Mouse (Mus musculus): ENCODE measurements around the gene Serp2. TPM values are rescaled to one million over a fixed set of nuclear protein-coding genes. Genes with fewer than 3 reads are reported as not detected.
A peak's percentile ranks its signal among the peaks of the same experiment; 100 is the strongest.

Serp2 gene
- polyA plus RNA-seq, 1 experiment from 2014 or later = 255 TPM

- H3K9me3 ChIP-seq (ENCODE audit: control insufficient read depth, low read length) = no peaks in the 10 kb centered on the region
- H3K4me1 ChIP-seq (ENCODE audit: control insufficient read depth, insufficient read depth, low read depth, low read length) = peaks cover 22% of the 10 kb centered on the region
- ATAC-seq = no peak
- peak overlapping the region; percentile 92 for H3K4me2 ChIP-seq (ENCODE audit: low read length)
- peak overlapping the region; percentile 99 for H3K27ac ChIP-seq (ENCODE audit: low read depth, low read length)
- no peaks in the 10 kb centered on the region for H3K27me3 ChIP-seq (replicated peaks; ENCODE audit: control insufficient read depth, insufficient read depth, low read length)
- peak overlapping the region; percentile 92 for H3K9ac ChIP-seq (ENCODE audit: low read depth, low read length)
- peaks cover 3% of the 10 kb centered on the region; the same call in 1 of the 2 replicates for H3K36me3 ChIP-seq (ENCODE audit: control insufficient read depth, insufficient read depth, low read length)
- 28% methylated on average over 27 of the region's 27 CpGs for WGBS
- peak overlapping the region; percentile 70 for H3K4me3 ChIP-seq (ENCODE audit: low read length)
Measured at GRCm38 (mm10) chr14:76506425-76507205, 50.1 kb downstream of the Serp2 start.

DNA sequence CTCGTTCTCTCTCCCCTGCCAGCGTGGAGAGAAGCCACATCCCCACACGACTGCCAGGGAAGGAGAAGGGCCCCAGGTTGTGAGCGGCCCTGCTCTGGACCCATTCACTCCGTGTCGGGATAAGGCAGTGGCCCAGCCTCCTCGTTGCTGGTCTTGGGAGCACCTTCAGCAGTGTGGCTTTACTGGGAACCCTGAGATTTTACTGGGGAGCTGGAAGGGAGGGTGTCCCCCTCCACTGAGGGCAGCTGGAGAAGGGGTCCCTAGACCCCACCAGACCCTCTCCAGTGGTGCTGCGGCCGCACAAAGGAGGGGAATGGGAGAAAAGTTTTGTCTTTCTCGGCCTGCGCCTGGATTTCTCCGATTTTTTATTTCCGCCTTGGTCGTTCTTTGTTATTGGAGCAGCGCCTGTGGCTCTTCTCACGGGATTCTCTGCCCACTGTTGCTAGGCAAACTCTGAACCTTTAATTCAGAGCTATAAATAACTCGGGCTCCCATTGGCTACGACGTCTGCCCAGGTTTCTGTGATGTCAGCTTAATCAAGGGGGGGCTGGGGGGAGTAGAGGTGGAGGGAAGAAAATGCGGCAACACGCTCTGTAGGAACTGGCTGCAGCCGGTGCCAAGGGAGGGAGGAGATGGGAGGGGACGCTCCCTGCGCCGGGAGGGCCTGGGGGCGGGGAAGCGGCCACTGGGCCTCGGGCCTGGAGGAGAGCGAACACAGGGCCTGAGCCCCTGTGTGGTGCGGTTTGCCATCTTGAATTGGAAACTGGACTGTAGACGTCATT is 51.1 kb downstream of the Serp2 start:
- under 1% methylated on average over 29 of the region's 31 CpGs for WGBS
- Histone ChIP-seq H3K9ac (ENCODE audit: low read depth, low read length) (peak overlapping the region; percentile 92), H3K27ac (ENCODE audit: low read depth, low read length) (peak overlapping the region; percentile 99), H3K36me3 (ENCODE audit: control insufficient read depth, insufficient read depth, low read length) (peaks cover 3% of the 10 kb centered on the region; the same call in 1 of the 2 replicates), H3K4me3 (ENCODE audit: low read length) (peak overlapping the region; percentile 70), H3K4me2 (ENCODE audit: low read length) (peak overlapping the region; percentile 92), H3K9me3 (ENCODE audit: control insufficient read depth, low read length) (no peaks in the 10 kb centered on the region), H3K27me3 (replicated peaks; ENCODE audit: control insufficient read depth, insufficient read depth, low read length) (no peaks in the 10 kb centered on the region), H3K4me1 (ENCODE audit: control insufficient read depth, insufficient read depth, low read depth, low read length) (peaks cover 23% of the 10 kb centered on the region)
- peak; percentile 80 for ATAC-seq

DNA sequence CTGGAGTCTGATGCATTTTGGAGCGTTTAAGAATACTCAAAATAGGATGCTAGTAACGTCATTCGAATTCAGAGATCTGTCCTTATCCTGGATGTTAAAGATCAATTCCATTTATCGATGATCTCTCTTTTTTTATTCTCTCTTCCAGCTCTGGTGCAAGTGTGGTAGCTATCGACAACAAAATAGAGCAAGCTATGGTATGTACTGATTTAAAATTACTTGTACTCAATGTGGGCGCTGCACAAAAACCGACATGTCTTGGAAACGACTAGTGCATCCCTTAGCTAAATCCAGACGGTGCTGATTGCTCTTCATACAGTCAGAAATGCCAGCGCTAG is 51.6 kb downstream of the Serp2 start:
- H3K9me3 ChIP-seq (ENCODE audit: control insufficient read depth, low read length) = no peaks in the 10 kb centered on the region
- peak overlapping the region; percentile 99 for H3K27ac ChIP-seq (ENCODE audit: low read depth, low read length)
- H3K4me1 ChIP-seq (ENCODE audit: control insufficient read depth, insufficient read depth, low read depth, low read length) = peaks cover 28% of the 10 kb centered on the region
- peak overlapping the region; percentile 92 for H3K4me2 ChIP-seq (ENCODE audit: low read length)
- ATAC-seq = no peak
- H3K4me3 ChIP-seq (ENCODE audit: low read length) = peak overlapping the region; percentile 70
- H3K27me3 ChIP-seq (replicated peaks; ENCODE audit: control insufficient read depth, insufficient read depth, low read length) = no peaks in the 10 kb centered on the region
- H3K9ac ChIP-seq (ENCODE audit: low read depth, low read length) = peak overlapping the region; percentile 92
- peaks cover 3% of the 10 kb centered on the region; the same call in 1 of the 2 replicates for H3K36me3 ChIP-seq (ENCODE audit: control insufficient read depth, insufficient read depth, low read length)
- WGBS = 1% methylated on average over 10 of the region's 10 CpGs

- WGBS = under 1% methylated on average over 43 of the region's 52 CpGs
- H3K4me1 ChIP-seq (ENCODE audit: control insufficient read depth, insufficient read depth, low read depth, low read length) = peaks cover 32% of the 10 kb centered on the region
- ATAC-seq = peak; percentile 96
Measured at GRCm38 (mm10) chr14:76504121-76504737, 52.5 kb downstream of the Serp2 start.

DNA sequence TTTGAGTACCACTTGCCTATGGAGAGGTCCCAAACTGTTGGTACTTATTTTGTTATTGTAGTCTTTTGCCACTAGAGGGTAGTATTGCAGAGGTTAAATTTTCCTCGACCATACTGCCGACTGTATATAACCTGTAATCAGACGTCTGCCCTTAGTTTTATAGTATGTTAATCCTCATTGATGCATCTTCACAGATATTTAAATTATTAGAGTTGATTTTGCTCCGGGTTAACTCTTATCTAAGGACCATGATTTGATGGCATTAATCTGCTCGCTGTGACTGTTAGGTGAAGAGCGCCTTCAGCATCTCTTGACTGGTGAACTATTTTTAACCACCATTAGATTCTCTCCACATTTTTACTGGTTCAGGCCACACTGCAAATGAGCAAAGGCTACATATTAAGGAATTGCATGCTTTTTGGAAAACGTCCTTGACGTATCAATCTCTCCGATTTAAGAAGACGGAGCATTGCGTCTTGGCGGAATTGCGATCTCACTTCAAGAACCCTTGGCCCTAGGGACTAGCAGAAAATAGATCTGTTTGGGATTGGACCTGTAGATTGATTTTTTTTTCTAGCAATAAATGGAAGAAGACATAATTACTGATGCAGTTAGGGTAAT is 53.3 kb downstream of the Serp2 start:
- ATAC-seq = no peak
- H3K27me3 ChIP-seq (replicated peaks; ENCODE audit: control insufficient read depth, insufficient read depth, low read length) = no peaks in the 10 kb centered on the region
- no peaks in the 10 kb centered on the region for H3K9me3 ChIP-seq (ENCODE audit: control insufficient read depth, low read length)
- H3K9ac ChIP-seq (ENCODE audit: low read depth, low read length) = peak overlapping the region; percentile 92; the same call in 1 of the 2 replicates
- peak overlapping the region; percentile 70 for H3K4me3 ChIP-seq (ENCODE audit: low read length)
- H3K4me1 ChIP-seq (ENCODE audit: control insufficient read depth, insufficient read depth, low read depth, low read length) = peaks cover 32% of the 10 kb centered on the region
- WGBS = 7% methylated on average over 13 of the region's 13 CpGs
- H3K36me3 ChIP-seq (ENCODE audit: control insufficient read depth, insufficient read depth, low read length) = peaks cover 3% of the 10 kb centered on the region; the same call in 1 of the 2 replicates
- H3K27ac ChIP-seq (ENCODE audit: low read depth, low read length) = peak overlapping the region; percentile 99
- H3K4me2 ChIP-seq (ENCODE audit: low read length) = peak overlapping the region; percentile 92

More at GRCm38 (mm10) chr14:76504121-76504737, 52.5 kb downstream of the Serp2 start:
- H3K27me3 ChIP-seq (replicated peaks; ENCODE audit: control insufficient read depth, insufficient read depth, low read length) = no peaks in the 10 kb centered on the region
- peak overlapping the region; percentile 99 for H3K27ac ChIP-seq (ENCODE audit: low read depth, low read length)
- H3K4me2 ChIP-seq (ENCODE audit: low read length) = peak overlapping the region; percentile 92
- peak overlapping the region; percentile 70 for H3K4me3 ChIP-seq (ENCODE audit: low read length)
- no peaks in the 10 kb centered on the region for H3K9me3 ChIP-seq (ENCODE audit: control insufficient read depth, low read length)
- peaks cover 3% of the 10 kb centered on the region; the same call in 1 of the 2 replicates for H3K36me3 ChIP-seq (ENCODE audit: control insufficient read depth, insufficient read depth, low read length)
- H3K9ac ChIP-seq (ENCODE audit: low read depth, low read length) = peak overlapping the region; percentile 92

- Histone ChIP-seq H3K4me3 (ENCODE audit: low read length) (no peak overlapping the region), H3K9ac (ENCODE audit: low read depth, low read length) (no peak overlapping the region; the same call in 1 of the 2 replicates), H3K27ac (ENCODE audit: low read depth, low read length) (peak overlapping the region; percentile 46; the same call in 1 of the 2 replicates), H3K9me3 (ENCODE audit: control insufficient read depth, low read length) (no peaks in the 10 kb centered on the region), H3K36me3 (ENCODE audit: control insufficient read depth, insufficient read depth, low read length) (no peaks in the 10 kb centered on the region), H3K27me3 (replicated peaks; ENCODE audit: control insufficient read depth, insufficient read depth, low read length) (no peaks in the 10 kb centered on the region), H3K4me1 (ENCODE audit: control insufficient read depth, insufficient read depth, low read depth, low read length) (peaks cover 13% of the 10 kb centered on the region), H3K4me2 (ENCODE audit: low read length) (no peak overlapping the region)
- no peak for ATAC-seq
- WGBS = 24% methylated on average over 5 of the region's 5 CpGs
Measured at GRCm38 (mm10) chr14:76500036-76500435, 56.7 kb downstream of the Serp2 start.

- Histone ChIP-seq H3K27ac (ENCODE audit: low read depth, low read length) (no peak overlapping the region), H3K4me2 (ENCODE audit: low read length) (no peak overlapping the region), H3K9me3 (ENCODE audit: control insufficient read depth, low read length) (no peaks in the 10 kb centered on the region), H3K9ac (ENCODE audit: low read depth, low read length) (no peak overlapping the region), H3K27me3 (replicated peaks; ENCODE audit: control insufficient read depth, insufficient read depth, low read length) (no peaks in the 10 kb centered on the region), H3K36me3 (ENCODE audit: control insufficient read depth, insufficient read depth, low read length) (no peaks in the 10 kb centered on the region), H3K4me1 (ENCODE audit: control insufficient read depth, insufficient read depth, low read depth, low read length) (peaks cover 13% of the 10 kb centered on the region), H3K4me3 (ENCODE audit: low read length) (no peak overlapping the region)
- no peak for ATAC-seq
- WGBS = 90% methylated on average over 6 of the region's 6 CpGs
Measured at GRCm38 (mm10) chr14:76499492-76499891, 57.2 kb downstream of the Serp2 start.

DNA sequence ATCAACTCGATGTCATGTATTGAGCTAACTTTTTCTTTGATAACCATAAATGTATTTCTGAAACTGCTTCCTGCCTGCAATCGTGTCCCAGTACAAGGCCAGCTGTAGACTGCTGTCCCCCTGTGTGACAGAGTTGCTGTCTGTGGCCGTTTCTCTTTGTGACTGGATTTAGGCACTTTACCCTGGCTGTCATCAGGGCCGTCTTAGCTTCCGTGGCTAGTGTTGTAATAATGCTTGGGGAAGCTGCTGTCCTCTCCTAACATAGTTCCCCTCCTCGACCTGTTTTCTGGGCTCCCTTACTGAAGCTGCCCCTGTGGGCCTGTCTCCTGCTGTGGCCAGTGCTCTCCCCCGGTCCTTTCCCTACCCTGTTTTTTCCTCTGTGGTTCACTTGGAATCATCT is 58.5 kb downstream of the Serp2 start:
- ATAC-seq = no peak
- 0 out of 2 replicates have a peak, but pooled peaks cover 5% of the 10 kb centered on the region for H3K36me3 ChIP-seq (ENCODE audit: control insufficient read depth, insufficient read depth, low read length)
- H3K27me3 ChIP-seq (replicated peaks; ENCODE audit: control insufficient read depth, insufficient read depth, low read length) = no peaks in the 10 kb centered on the region
- 52% methylated on average over 7 of the region's 7 CpGs for WGBS
- H3K9me3 ChIP-seq (ENCODE audit: control insufficient read depth, low read length) = no peaks in the 10 kb centered on the region
- no peak overlapping the region for H3K27ac ChIP-seq (ENCODE audit: low read depth, low read length)
- no peak overlapping the region for H3K4me2 ChIP-seq (ENCODE audit: low read length)
- H3K4me1 ChIP-seq (ENCODE audit: control insufficient read depth, insufficient read depth, low read depth, low read length) = peaks cover 10% of the 10 kb centered on the region
- no peak overlapping the region for H3K9ac ChIP-seq (ENCODE audit: low read depth, low read length)
- no peak overlapping the region for H3K4me3 ChIP-seq (ENCODE audit: low read length)
